Mouse (Mus musculus) erythroid progenitor cell, adult 5-6 weeks (primary cell): ENCODE results near the gene Wnt10a. TPM values are rescaled to one million over a fixed set of nuclear protein-coding genes. Genes with fewer than 3 reads are reported as not detected.
A peak's percentile ranks its signal among the peaks of the same experiment; 100 is the strongest.

Source experiments
- ATAC-seq: replicated peaks from 2 replicates; pipeline ENCODE4 v1.8.0; 2016; ENCODE audit warnings: moderate number of reproducible peaks, mild to moderate bottlenecking, moderate TSS enrichment, inconsistent platforms; ENCODE audit not compliant: poor library complexity, low FRiP score, severe bottlenecking
- total RNA-seq, 2 experiments: library from RNA; stranded (forward) in 1 of 2; stranded (reverse) in 1 of 2; fragments of 150-400 nt in 1 of 2; fragments of 186-747, 209-891 nt in 1 of 2; gene quantifications; 2 replicates each; pipeline versions ENCODE4 v1.2.3 to v1.2.4; 2015 to 2017; ENCODE audit warnings: low replicate concordance in 2 of 2

Gene Wnt10a
- total RNA-seq, 2 experiments from 2014 or later: not detected

GRCm38 (mm10) chr1:74783554-74783953 lies 7.8 kb upstream of the Wnt10a start:
- ATAC-seq: no peak

- no peak for ATAC-seq
Measured at GRCm38 (mm10) chr1:74784041-74784759, 7.1 kb upstream of the Wnt10a start.

GRCm38 (mm10) chr1:74787846-74788245 lies 3.5 kb upstream of the Wnt10a start:
- no peak for ATAC-seq

- no peak for ATAC-seq
Measured at GRCm38 (mm10) chr1:74788603-74789176, 2.6 kb upstream of the Wnt10a start.

GRCm38 (mm10) chr1:74790095-74790494 lies 1.2 kb upstream of the Wnt10a start:
- ATAC-seq: no peak

GRCm38 (mm10) chr1:74792831-74793660 lies 1.7 kb downstream of the Wnt10a start:
- ATAC-seq: no peak

GRCm38 (mm10) chr1:74794487-74795144 lies 3.3 kb downstream of the Wnt10a start:
- no peak for ATAC-seq

- no peak for ATAC-seq
Measured at GRCm38 (mm10) chr1:74795145-74795529, 3.8 kb downstream of the Wnt10a start.

- ATAC-seq: no peak
Measured at GRCm38 (mm10) chr1:74797459-74797858, 6.1 kb downstream of the Wnt10a start.

GRCm38 (mm10) chr1:74800424-74800888 lies 9.1 kb downstream of the Wnt10a start:
- ATAC-seq: no peak

GRCm38 (mm10) chr1:74801631-74802140 lies 10.4 kb downstream of the Wnt10a start:
- ATAC-seq: no peak

GRCm38 (mm10) chr1:74802795-74803656 lies 11.7 kb downstream of the Wnt10a start:
- ATAC-seq: 0 out of 2 replicates have a peak, but pooled peaks have one; percentile 25

GRCm38 (mm10) chr1:74804211-74804870 lies 13.0 kb downstream of the Wnt10a start:
- ATAC-seq: no peak

- ATAC-seq: no peak
Measured at GRCm38 (mm10) chr1:74805340-74805835, 14.1 kb downstream of the Wnt10a start.

GRCm38 (mm10) chr1:74805843-74806242 lies 14.5 kb downstream of the Wnt10a start:
- no peak for ATAC-seq

- ATAC-seq: no peak
Measured at GRCm38 (mm10) chr1:74806360-74807311, 15.3 kb downstream of the Wnt10a start.

GRCm38 (mm10) chr1:74807551-74808071 lies 16.3 kb downstream of the Wnt10a start:
- ATAC-seq: no peak
